Mouse (Mus musculus): ENCODE data around the gene Sephs1.

Sephs1 gene

GRCm38 (mm10) chr2:4881350-4882248 is at the start of gene Sephs1:
Sephs1 (plus strand) TSS chr2:4881564.
- peak; percentile 79 to 81 for DNase-seq (ENCODE audit: low spot score in 2 of 2)

DNA sequence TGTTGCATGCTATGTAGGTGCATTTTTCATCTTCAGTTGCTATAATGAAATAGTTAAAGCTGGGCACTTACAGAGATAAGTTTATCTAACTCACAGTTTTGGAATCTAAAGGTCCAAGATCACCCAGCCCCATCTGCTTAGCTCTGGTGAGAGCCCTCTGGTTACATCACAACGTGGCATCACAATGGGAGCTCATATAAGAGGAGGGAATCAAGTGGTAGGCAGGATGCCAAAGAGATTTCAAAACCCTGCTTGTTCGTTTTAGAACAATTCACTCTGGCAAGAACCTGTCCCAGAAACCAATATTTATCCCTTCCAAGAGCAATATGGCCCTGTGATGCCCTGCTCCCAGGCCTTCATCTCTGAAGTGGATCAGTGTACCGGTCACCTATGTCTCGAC is 49.2 kb upstream of the Sephs1 start:
- no peak for DNase-seq (ENCODE audit: low spot score in 2 of 2)

- DNase-seq (ENCODE audit: low spot score in 2 of 2), result no peak
Measured at GRCm38 (mm10) chr2:4849449-4849848, 31.9 kb upstream of the Sephs1 start.

- no peak for DNase-seq (ENCODE audit: low spot score in 2 of 2)
Measured at GRCm38 (mm10) chr2:4857186-4857585, 24.2 kb upstream of the Sephs1 start.

DNA sequence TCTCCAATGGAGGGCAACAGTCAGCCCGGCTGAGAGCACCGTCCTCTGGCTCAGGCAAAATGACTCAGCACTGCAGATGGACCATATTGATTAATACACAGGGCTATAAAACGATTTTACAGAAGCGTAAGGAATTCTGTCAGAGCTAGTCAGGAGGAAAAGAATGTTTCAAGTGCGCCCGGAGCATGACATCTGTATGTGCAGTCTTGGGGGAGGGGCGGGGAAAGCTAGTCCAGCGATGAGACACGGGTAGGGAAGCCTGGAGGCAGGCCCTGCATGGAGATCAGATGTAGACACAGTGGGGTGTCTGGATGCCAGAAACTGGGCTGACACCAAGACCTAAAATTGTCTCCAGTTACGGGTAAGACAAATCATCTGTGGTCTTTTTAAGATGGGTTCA is 23.2 kb upstream of the Sephs1 start:
- no peak for DNase-seq (ENCODE audit: low spot score in 2 of 2)

- DNase-seq (ENCODE audit: low spot score in 2 of 2), result peak; percentile 81 to 85
Measured at GRCm38 (mm10) chr2:4864008-4864816, 17.2 kb upstream of the Sephs1 start.

DNA sequence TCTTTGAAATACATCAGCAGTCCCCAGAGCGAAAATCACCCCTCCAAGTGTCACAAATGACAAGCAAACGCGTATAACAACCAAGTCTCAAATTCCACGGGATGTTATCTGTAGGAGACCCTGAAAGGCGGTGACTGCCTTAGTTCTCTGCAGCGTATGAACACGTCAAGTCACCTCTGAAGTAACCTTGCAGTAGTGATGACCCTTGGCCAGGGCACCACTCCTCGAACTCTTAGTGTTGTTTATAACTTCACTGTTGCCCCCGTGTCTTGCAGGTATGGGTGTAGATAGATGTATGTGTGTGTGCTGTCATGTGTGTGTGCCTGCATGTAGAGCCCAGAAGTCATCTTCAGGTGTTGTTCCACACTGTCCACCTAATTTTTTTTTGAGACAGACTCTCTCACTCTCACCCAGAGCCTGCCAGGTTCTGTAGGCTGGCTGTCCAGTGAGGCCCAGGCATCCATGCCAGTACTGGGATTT is 16.5 kb upstream of the Sephs1 start:
- DNase-seq (ENCODE audit: low spot score in 2 of 2), result no peak

- DNase-seq (ENCODE audit: low spot score in 2 of 2), result no peak
Measured at GRCm38 (mm10) chr2:4868028-4868725, 13.2 kb upstream of the Sephs1 start.

DNA sequence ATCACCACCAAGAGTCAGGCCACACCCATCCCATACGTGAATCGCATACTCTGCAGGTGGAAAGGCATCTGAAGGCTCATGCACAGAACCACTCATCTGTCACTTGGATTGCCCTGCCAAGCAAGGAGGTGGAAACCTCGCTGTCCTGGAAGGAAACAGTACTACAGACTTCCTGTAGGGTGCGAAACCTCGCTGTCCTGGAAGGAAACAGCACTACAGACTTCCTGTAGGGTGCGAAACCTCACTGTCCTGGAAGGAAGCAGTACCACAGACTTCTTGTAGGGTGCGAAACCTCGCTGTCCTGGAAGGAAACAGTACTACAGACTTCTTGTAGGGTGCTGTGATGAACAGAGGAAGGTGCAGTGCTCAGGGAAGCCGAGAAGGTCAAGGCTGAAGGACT is 8.6 kb upstream of the Sephs1 start:
- no peak for DNase-seq (ENCODE audit: low spot score in 2 of 2)

- DNase-seq (ENCODE audit: low spot score in 2 of 2), result no peak
Measured at GRCm38 (mm10) chr2:4873331-4873730, 8.0 kb upstream of the Sephs1 start.

DNA sequence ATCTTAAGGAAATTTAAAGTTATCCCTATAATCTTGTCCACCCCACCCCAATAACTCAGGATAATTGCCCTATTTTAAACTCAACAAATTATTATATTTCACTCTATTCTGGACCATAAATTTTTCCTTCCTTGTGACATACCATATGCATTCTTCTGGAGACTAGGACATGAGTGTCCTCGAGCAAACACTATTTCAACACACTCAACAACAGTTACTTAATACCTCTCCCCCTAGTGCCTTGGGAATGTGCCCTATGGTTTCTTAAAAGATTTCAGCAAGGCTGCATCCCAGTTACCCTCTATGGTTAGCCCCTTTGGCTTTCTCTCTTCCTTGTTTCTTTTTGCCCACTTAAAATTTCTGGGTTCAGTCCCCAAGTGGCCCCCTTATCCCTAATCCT is 6.3 kb upstream of the Sephs1 start:
- DNase-seq (ENCODE audit: low spot score in 2 of 2), result no peak

DNA sequence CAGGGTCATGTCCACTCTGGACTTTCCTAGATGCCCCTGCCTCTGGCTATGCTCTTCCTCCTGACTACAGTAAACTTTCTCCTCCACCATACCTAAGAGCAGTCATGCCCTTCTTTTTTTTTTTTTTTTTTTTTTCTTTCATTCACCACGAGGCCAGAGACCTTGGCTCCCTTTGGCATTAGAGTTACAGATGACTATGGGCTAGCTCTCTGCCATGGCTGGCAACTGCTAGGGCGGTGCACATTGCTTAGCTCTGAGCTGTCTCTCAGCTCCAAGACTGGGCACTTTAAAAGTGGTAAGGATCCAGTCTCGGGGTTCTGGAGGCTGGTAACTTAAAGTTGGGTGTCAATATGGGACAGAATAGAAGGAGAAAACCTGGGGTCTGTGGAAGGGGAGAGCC is 5.2 kb upstream of the Sephs1 start:
- no peak for DNase-seq (ENCODE audit: low spot score in 2 of 2)

DNA sequence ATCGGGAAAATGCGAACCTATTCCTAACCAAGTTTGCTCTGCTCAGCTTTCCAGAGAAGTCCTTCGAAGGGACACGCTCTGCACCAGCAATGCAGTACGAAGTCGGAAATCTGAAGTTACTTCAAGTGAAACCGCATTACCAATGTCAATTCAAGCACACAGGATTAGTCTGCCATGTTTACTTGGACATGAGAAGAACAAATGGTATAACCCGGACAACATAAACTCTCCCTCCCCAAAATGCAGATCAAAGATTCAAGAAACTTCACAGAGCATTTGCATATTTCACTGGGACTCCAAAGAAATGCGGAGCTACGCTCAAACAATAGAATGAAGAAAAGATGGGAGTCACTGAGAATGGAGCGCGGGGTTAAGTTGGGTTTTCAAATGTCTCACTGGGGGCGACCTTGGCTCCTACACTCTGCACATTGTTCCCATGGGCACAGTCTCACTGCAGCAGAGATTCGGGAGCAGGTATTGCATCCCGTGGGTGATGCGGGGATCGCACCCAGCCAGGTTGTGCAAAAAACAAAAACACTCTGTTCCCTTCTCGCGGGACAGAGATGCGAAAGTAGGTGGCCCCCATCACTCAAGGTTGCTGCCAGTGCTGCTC is 521 bp upstream of the Sephs1 start:
- peak; percentile 26 to 32 for DNase-seq (ENCODE audit: low spot score in 2 of 2)

- peak in 1 of 2 experiments; percentile 69 for DNase-seq (ENCODE audit: low spot score in 2 of 2)
Measured at GRCm38 (mm10) chr2:4882249-4882791, 956 bp downstream of the Sephs1 start.

- no peak for DNase-seq (ENCODE audit: low spot score in 2 of 2)
Measured at GRCm38 (mm10) chr2:4883009-4883704, 1.8 kb downstream of the Sephs1 start.

DNA sequence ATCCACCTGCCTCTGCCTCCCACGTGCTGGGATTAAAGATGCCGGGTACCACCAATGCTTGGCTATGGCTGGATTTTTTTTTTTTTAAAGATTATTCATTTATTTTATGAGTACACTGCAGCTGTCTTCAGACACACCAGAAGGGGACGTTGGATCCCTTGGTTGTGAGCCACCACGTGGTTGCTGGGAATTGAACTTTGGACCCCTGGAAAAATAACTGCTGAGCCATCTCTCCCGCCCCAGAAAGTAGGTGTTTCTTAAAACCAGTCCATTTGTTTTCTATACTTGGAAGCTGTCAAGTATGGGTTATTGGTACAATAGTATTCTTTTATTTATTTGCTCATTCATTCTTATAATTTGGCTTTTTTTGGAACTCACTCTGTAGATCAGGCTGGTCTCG is 5.5 kb downstream of the Sephs1 start:
- DNase-seq (ENCODE audit: low spot score in 2 of 2), result no peak

- DNase-seq (ENCODE audit: low spot score in 2 of 2), result no peak
Measured at GRCm38 (mm10) chr2:4895598-4895997, 14.2 kb downstream of the Sephs1 start.

DNA sequence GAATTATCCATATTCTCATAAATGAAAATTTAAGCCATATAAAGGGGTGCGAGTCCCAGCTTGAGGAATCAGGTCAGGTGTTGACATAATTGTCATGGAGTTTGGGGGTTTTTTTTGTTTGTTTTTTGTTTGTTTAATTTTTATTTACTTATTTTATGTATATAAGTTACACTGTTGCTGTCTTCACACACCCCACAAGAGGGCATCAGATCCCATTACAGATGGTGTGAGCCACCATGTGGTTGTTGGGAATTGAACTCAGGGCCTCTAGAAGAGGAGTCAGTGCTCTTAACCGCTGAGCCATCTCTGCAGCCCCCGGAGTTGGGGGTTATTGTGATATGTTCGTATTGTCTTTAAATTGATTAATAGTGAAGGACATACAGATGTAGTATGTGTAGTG is 15.6 kb downstream of the Sephs1 start:
- DNase-seq (ENCODE audit: low spot score in 2 of 2), result no peak

DNA sequence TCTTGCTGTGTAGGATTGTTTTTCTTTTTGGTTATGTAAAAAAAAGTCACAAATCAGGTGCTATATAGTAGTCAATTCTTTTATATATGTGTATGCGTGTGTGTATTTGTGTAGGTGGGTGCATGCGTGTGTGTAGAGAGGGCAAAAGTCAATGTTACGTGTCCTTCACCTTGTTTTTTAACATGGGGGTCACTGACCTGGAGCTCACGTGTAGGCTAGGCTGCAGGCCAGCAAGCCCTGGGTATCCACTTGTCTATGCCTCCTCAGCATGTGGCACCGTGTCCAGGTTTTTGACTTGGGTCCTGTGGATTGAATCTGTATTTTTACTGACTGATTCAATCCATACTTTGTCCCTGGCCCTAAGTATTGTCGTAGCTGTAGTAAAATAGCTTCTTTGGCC is 19.3 kb downstream of the Sephs1 start:
- DNase-seq (ENCODE audit: low spot score in 2 of 2), result no peak

DNA sequence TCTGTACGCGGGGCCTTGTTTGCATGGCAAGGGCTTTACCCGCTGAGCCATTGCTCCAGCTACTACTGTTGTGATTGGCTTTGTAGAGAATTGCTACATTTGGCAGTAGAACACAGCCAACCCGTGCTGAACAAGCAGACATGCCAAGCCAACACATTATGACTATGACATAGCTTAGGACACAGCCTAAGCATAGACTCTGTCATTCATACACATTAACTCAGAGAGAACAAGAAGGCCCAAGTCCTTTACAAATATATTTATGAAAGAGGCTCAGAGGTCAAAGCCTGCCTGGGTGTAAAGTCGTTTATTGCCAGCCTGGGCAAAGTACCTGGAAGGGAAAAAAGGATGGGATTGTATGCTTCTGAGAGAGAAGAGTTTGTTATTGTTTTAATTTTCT is 21.0 kb downstream of the Sephs1 start:
- no peak for DNase-seq (ENCODE audit: low spot score in 2 of 2)

GRCm38 (mm10) chr2:4907120-4907519 is 25.8 kb downstream of the Sephs1 start:
- DNase-seq (ENCODE audit: low spot score in 2 of 2), result no peak

Data from frontal cortex, postnatal 36 days (tissue).